Mouse (Mus musculus) heart, embryonic 14.5 days (tissue): ENCODE measurements at regions not wholly inside any gene's neighbourhood (a gene's known extent, or its start where the extent isn't known, plus 50 kb on each side); places are given as distances from the start of the nearest gene placed in this dataset.

Experiments
- ATAC-seq: fragments of 200-750 bp; cut with Nextera tagmentation; 2 replicates; pipeline ENCODE4 v1.8.0; 2017; ENCODE audit warnings: low read depth, moderate TSS enrichment; ENCODE audit not compliant: insufficient number of reproducible peaks, insufficient read depth, low FRiP score
- H3K27ac ChIP-seq, 2 experiments: fragments of 200-500 bp in 1 of 2; fragments of 300-500 bp in 1 of 2; sonication (generic) in 1 of 2; replicated peaks in 1 of 2; 2 replicates each; pipeline ENCODE4 v1.5.1; 2012 to 2014; ENCODE audit warnings: low read depth in 2 of 2, low read length in 2 of 2, control low read depth in 1 of 2, mild to moderate bottlenecking in 1 of 2, mixed read lengths in 1 of 2; ENCODE audit not compliant: control insufficient read depth in 1 of 2, insufficient read depth in 1 of 2
- H3K27me3 ChIP-seq: fragments of 300-500 bp; sonication (generic); 2 replicates; pipeline ENCODE4 v1.6.1; 2014; ENCODE audit warnings: mild to moderate bottlenecking, low read length, control low read depth; ENCODE audit not compliant: control insufficient read depth, insufficient read depth
- H3K36me3 ChIP-seq: fragments of 300-500 bp; sonication (generic); 2 replicates; pipeline ENCODE4 v1.6.1; 2014; ENCODE audit warnings: mild to moderate bottlenecking, control low read depth, low read length, mixed read lengths; ENCODE audit not compliant: control insufficient read depth, insufficient read depth
- H3K4me1 ChIP-seq, 2 experiments: fragments of 200-500 bp in 1 of 2; fragments of 300-500 bp in 1 of 2; sonication (generic) in 1 of 2; 2 replicates each; pipeline ENCODE4 v1.6.1; 2012 to 2014; ENCODE audit warnings: low read length in 2 of 2, control low read depth in 1 of 2, mixed read lengths in 1 of 2; ENCODE audit not compliant: control insufficient read depth in 2 of 2, insufficient read depth in 2 of 2
- H3K4me2 ChIP-seq: fragments of 300-500 bp; sonication (generic); 2 replicates; pipeline ENCODE4 v1.6.1; 2014; ENCODE audit warnings: mild to moderate bottlenecking, low read length
- H3K4me3 ChIP-seq, 2 experiments: fragments of 200-500 bp in 1 of 2; fragments of 300-500 bp in 1 of 2; sonication (generic) in 1 of 2; 2 replicates each; pipeline ENCODE4 v1.5.1; 2012 to 2014; ENCODE audit warnings: low read length in 2 of 2, mild to moderate bottlenecking in 2 of 2, control low read depth in 1 of 2, low read depth in 1 of 2, moderate library complexity in 1 of 2; ENCODE audit not compliant: control insufficient read depth in 1 of 2, insufficient read depth in 1 of 2
- H3K9ac ChIP-seq: fragments of 300-500 bp; sonication (generic); 2 replicates; pipeline ENCODE4 v1.6.1; 2014; ENCODE audit warnings: mild to moderate bottlenecking, low read length
- H3K9me3 ChIP-seq: fragments of 300-500 bp; sonication (generic); 2 replicates; pipeline ENCODE4 v1.6.1; 2016; ENCODE audit warnings: low read length, control low read depth; ENCODE audit not compliant: control insufficient read depth
- WGBS: fragments of 180-500 bp; shearing (Covaris S2); extraction: QIAGEN DNeasy Blood & Tissue Kit; methylation state at CpG from one replicate; pipeline ENCODE4 v1.1.7; 2014; 5-methylcytosine and 5-hydroxymethylcytosine counted together

DNA sequence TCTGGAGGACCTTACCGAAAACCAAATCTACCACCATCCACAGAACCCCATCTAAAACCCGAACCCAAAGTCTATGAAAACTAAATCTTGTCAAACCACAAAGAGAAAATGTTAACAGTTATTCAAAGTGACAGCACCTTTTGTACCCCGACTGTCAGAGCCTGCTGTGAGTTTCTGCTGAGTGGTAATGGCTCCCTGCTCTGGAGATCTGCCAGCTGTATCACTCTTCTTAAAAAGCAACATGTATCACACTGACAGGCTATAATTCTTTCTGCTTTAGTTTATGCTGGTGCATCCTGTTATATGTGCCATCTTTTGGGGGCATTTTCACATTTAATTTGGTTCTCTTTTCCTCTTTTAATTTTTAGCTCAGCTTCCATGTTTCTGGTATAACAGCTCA is 268.5 kb downstream of the Fam84a start:
- no peaks in the 10 kb centered on the region for H3K9me3 ChIP-seq
- WGBS, result 31% methylated on average over 3 of the region's 3 CpGs
- no peak overlapping the region for H3K4me2 ChIP-seq
- H3K27me3 ChIP-seq, result no peaks in the 10 kb centered on the region
- H3K4me1 ChIP-seq, result no peaks in the 10 kb centered on the region
- H3K9ac ChIP-seq, result no peak overlapping the region
- H3K4me3 ChIP-seq, result no peak overlapping the region
- no peaks in the 10 kb centered on the region for H3K36me3 ChIP-seq
- no peak for ATAC-seq
- H3K27ac ChIP-seq, result no peak overlapping the region

- 21% methylated on average over 1 of the region's 1 CpGs for WGBS
Observed at GRCm38 (mm10) chr12:13869161-13869560, 282.7 kb downstream of the Fam84a start.

GRCm38 (mm10) chr12:13861226-13861625 is 290.6 kb downstream of the Fam84a start:
- H3K27me3 ChIP-seq, result no peaks in the 10 kb centered on the region
- WGBS, result 77% methylated on average over 7 of the region's 7 CpGs
- H3K4me2 ChIP-seq, result no peak overlapping the region
- no peaks in the 10 kb centered on the region for H3K9me3 ChIP-seq
- H3K27ac ChIP-seq, result no peak overlapping the region
- no peak overlapping the region for H3K4me3 ChIP-seq
- no peaks in the 10 kb centered on the region for H3K36me3 ChIP-seq
- H3K4me1 ChIP-seq, result peaks cover 0 to 2% of the 10 kb centered on the region in 2 experiments; a peak in 1 of 4 replicates
- H3K9ac ChIP-seq, result no peak overlapping the region
- ATAC-seq, result no peak

More at GRCm38 (mm10) chr12:13869161-13869560, 282.7 kb downstream of the Fam84a start:
- H3K27me3 ChIP-seq, result no peaks in the 10 kb centered on the region
- no peak for ATAC-seq
- H3K27ac ChIP-seq, result no peak overlapping the region
- H3K9me3 ChIP-seq, result no peaks in the 10 kb centered on the region
- H3K4me2 ChIP-seq, result no peak overlapping the region
- H3K4me3 ChIP-seq, result no peak overlapping the region
- H3K9ac ChIP-seq, result no peak overlapping the region
- peaks cover 0 to 6% of the 10 kb centered on the region in 2 experiments; a peak in 1 of 4 replicates for H3K4me1 ChIP-seq
- H3K36me3 ChIP-seq, result no peaks in the 10 kb centered on the region

DNA sequence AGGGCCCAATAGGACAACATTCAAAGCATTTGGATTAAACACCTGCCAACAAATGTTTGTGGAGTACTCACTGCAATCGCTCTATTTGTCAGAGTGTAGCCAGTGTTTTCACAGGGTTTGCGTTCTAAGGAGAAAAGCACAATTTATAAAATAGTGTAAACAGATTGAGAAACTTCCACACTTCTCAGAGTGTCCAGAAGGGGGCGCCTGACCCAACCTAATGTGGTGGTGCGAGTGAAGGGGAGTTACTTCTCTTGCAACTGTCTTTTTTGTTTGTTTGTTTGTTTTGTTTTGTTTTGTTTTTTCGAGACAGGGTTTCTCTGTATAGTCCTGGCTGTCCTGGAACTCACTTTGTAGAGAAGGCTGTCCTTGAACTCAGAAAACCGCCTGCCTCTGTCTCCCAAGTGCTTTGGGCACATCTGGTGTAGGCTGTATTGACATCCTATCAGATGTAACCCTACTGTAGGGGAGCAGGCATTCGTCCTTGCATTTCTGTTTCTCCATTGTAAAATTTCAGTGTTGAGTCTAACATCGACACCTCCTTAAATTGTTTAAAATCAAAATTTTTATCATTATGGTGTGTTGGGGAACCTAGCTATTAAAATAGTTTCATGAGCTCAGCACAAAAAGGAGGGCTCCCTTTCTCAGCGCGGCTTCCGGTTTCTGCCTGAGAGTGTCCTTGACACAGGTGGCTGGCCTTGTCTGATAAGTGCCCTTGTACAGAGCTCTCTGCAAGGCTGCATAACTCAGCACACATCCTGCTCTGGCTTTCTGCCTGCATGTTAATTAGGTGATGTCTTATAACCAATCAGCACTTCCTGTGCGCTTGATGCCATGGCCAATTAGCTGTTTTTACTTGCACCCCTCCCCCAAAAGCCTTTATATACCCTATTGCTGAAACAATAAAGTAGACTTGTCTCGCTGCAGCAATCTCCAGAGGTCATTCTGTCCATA is 307.0 kb downstream of the Fam84a start:
- peak overlapping the region; percentile 50 to 54; a peak in 2 of 4 replicates for H3K27ac ChIP-seq
- H3K4me3 ChIP-seq, result no peak overlapping the region
- no peak overlapping the region for H3K9ac ChIP-seq
- 36% methylated on average over 13 of the region's 13 CpGs for WGBS
- peaks cover 0 to 6% of the 10 kb centered on the region in 2 experiments; a peak in 2 of 4 replicates for H3K4me1 ChIP-seq
- H3K27me3 ChIP-seq, result no peaks in the 10 kb centered on the region
- no peak overlapping the region for H3K4me2 ChIP-seq
- peak; percentile 76 for ATAC-seq
- H3K36me3 ChIP-seq, result no peaks in the 10 kb centered on the region
- H3K9me3 ChIP-seq, result no peaks in the 10 kb centered on the region

GRCm38 (mm10) chr12:13843423-13844080 is 308.3 kb downstream of the Fam84a start:
- Histone ChIP-seq H3K9ac (no peak overlapping the region), H3K4me1 (peaks cover 0 to 6% of the 10 kb centered on the region in 2 experiments; a peak in 2 of 4 replicates), H3K36me3 (no peaks in the 10 kb centered on the region), H3K4me2 (no peak overlapping the region), H3K27me3 (no peaks in the 10 kb centered on the region), H3K27ac (no peak overlapping the region), H3K4me3 (no peak overlapping the region), H3K9me3 (no peaks in the 10 kb centered on the region)
- no peak for ATAC-seq
- WGBS, result 74% methylated on average over 5 of the region's 5 CpGs

GRCm38 (mm10) chr12:13841238-13841637 is 310.6 kb downstream of the Fam84a start:
- Histone ChIP-seq H3K36me3 (no peaks in the 10 kb centered on the region), H3K4me2 (no peak overlapping the region), H3K27ac (no peak overlapping the region), H3K27me3 (no peaks in the 10 kb centered on the region), H3K9me3 (no peaks in the 10 kb centered on the region), H3K4me3 (no peak overlapping the region), H3K4me1 (peaks cover 0 to 6% of the 10 kb centered on the region in 2 experiments; a peak in 2 of 4 replicates), H3K9ac (no peak overlapping the region)
- 83% methylated on average over 1 of the region's 1 CpGs for WGBS
- no peak for ATAC-seq

- H3K9me3 ChIP-seq, result no peaks in the 10 kb centered on the region
- H3K4me2 ChIP-seq, result no peak overlapping the region
- H3K27ac ChIP-seq, result no peak overlapping the region
- no peaks in the 10 kb centered on the region for H3K36me3 ChIP-seq
- ATAC-seq, result no peak
- WGBS, result 72% methylated on average over 3 of the region's 3 CpGs
- no peaks in the 10 kb centered on the region for H3K27me3 ChIP-seq
- no peak overlapping the region for H3K4me3 ChIP-seq
- H3K9ac ChIP-seq, result no peak overlapping the region
- H3K4me1 ChIP-seq, result no peaks in the 10 kb centered on the region
Observed at GRCm38 (mm10) chr12:13834723-13835122, 317.1 kb downstream of the Fam84a start.
